Mouse (Mus musculus) mouse trophoblast stem cell (cell line): ENCODE measurements around the gene Rhot1.

ENCODE experiments used
- in situ Hi-C, 2 experiments: fragments of 300-500 bp; cut with MseI, MboI; formaldehyde crosslinking; loops; 2 replicates in 1 of 2; 3 replicates in 1 of 2; pipeline ENCODE4 v1.15.1; 2025

The Rhot1 gene

DNA sequence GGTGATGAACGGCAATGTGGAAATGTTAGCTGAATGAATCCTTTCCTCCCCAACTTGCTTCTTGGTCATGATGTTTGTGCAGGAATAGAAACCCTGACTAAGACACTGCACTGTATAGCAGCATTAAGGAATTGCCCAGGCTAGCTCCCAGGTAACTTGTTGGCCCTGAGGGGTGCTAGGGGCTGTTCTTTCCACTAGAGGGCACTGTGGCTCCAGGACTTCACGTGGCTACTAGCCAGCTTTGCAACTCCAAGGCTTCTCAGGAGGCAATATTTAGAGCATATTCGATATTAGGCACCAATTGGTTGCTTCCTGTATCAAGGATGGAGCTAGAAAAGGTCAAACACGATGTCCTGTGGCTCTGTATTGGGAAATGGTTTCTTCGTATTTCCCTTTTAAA, 78.3 kb downstream of the Rhot1 start:
- in situ Hi-C loops, result loop anchor here in 1 of 2 experiments (5.0 kb wide), 1 partner anchor 65 kb away; no protein-coding TSS in a partner anchor

GRCm38 (mm10) chr11:80289701-80290445, 81.1 kb downstream of the Rhot1 start:
- in situ Hi-C loops, result loop anchor here (5.0 kb wide), 1 partner anchor 62 kb away; no protein-coding TSS in a partner anchor

DNA sequence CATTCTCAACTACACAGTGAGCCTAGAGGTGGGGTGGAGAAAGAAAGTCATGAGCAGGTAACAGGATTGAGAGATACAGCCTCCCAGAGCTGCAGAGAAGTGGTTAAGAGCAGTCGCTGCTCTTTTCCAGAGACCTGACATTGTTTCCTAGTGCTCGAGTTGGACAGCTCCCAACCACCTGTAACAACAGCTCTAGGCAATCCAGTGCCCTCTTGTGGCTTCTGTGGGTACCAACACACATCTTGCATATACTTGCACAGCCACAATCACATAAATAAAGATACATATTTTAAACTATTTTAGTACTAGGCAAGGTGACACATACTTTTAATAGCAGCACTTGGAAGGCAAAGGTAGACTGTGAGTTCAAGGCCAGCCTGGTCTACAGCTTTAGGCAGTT, 82.2 kb downstream of the Rhot1 start:
- in situ Hi-C loops, result loop anchor here in 1 of 2 experiments (5.0 kb wide), 1 partner anchor 61 kb away; no protein-coding TSS in a partner anchor

DNA sequence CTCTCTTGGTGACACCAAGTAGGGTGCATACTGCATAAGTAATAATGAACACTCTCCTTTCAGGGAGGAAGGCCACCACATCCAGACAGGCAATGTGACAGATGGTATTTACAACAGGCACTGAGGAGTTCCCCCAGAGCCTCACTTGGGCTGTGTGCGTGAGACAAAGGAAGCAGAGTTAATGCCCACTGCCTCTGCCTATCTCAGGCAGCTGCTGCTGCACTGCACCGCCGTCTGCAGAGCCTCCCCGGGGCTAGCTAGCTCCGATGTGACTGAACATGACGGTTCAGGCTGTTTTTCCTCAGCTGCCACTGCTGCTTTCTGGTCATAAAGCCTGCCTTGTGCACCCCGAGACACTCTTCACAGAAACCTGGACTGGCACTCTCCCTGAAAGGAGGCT, 83.6 kb downstream of the Rhot1 start:
- in situ Hi-C loops, result loop anchor here in 1 of 2 experiments (5.0 kb wide), 1 partner anchor 60 kb away; no protein-coding TSS in a partner anchor

GRCm38 (mm10) chr11:80295066-80295465, 86.2 kb downstream of the Rhot1 start:
- in situ Hi-C loops, result no loop called here

DNA sequence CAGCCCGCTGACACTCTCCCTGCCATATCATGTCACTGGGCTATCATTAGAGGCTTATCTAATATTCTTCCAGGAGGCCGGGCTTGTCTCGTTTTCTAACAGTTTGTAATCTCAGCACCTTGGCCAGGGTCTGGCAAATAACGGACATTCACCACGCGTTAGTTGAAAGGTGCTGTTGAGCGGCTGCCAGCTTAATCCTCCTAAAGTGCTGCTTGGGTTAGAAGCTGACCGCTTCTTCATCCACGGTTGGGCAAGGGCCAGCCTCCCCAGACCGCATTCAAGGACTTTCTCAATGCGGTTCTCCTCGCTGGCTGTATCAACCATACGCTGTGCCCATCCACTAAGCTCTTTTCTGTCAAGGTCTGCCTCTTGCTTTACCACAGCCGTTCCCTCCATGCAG, 87.0 kb downstream of the Rhot1 start:
- in situ Hi-C loops, result no loop called here

DNA sequence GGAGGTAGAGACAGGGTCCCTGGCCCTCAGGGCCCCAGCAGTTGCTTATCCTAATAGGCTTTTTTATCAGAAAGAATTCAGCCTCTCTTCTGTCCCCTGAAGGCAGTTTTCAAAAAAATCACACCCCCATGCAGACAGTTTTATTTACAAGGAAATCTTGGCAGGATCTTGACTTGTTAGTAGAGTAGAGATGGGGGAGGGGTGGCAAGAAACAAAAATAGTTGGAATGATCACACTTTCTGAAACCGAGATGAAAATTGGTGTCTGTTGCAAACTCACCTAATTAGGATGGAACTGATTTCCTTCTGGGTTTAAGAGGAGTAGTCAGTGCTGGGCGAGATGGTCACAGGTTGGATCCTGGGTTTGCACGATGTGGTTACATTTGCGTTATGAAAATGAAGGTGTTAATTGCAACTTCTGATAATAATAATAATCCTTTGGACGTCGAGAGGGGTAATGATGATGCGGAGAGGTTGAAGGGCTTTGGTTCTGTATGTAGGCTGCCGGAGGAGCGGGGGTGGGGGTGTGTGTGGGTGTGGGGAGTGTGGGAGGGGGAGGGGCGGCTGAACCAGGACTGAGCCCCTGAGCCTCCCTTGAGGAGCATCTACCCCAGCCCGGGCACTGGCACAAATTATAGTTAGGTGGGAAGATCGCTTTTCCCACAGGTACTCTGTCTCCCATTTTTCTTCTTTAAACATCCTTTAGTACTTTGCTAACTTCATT, 90.9 kb downstream of the Rhot1 start:
- in situ Hi-C loops, result no loop called here

GRCm38 (mm10) chr11:80300551-80301315, 91.9 kb downstream of the Rhot1 start, which contains the start of gene Rhbdl3:
Gene Rhbdl3 (plus strand): TSS chr11:80300912.
- in situ Hi-C loops, result no loop called here

- in situ Hi-C loops, result no loop called here
Measured at GRCm38 (mm10) chr11:80301316-80302045, 92.7 kb downstream of the Rhot1 start.

- in situ Hi-C loops, result no loop called here
Measured at GRCm38 (mm10) chr11:80302046-80302390, 93.2 kb downstream of the Rhot1 start.

DNA sequence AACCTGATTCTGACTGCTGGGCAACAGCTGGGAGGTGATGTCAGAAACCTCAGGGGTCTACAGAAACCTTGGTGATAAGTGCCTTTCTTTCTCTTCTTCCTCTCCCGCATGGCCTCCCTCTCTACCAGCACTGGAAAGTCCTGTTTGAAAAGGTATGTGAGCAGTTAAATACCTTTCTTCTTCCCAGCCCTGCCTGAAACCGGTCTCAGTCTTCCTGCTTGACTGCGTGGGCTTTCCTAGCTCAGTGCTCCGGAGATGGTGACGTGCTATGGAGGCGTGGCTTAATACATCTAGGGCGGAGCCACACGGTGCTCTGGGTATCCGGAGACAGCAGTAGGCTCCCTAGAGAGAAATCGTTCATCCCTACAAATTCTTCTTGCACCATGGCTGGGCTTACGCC, 93.7 kb downstream of the Rhot1 start:
- in situ Hi-C loops, result no loop called here

DNA sequence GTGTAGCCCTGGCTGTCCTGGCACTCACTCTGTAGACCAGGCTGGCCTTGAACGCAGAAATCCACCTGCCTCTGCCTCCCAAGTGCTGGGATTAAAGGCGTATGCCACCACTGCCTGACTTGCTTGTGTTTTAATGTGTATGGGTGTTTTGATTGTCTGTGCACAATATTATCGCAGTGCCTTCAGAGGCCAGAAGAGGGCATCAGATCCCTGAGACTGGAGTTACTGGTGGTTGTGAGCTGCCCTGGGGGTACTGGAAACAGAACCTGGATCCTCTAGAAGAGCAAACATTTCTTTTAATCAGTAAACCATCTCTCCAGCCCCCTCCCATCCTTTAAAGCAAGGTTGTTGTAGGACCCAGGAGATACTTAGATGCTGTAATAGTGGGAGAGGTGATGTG, 94.9 kb downstream of the Rhot1 start:
- in situ Hi-C loops, result no loop called here

DNA sequence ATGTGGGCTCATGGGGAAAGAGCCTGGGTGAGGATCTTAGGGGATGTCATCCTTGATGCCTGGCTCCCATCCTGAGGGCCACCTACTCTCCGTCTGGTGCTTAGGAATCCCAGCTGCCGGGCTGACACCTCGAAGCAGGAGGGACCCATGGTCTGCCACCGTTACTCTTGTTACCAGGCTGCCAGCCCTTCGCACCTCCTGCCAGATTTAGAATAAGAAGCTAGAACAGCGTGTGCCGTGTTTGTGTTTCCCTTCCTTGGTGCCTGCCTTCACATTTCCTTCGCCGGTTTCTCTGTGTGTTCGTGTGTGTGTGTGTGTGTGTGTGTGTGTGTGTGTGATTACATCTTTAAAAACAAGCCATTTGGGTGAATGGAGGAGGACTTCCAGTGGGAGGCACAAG, 96.0 kb downstream of the Rhot1 start:
- in situ Hi-C loops, result no loop called here

DNA sequence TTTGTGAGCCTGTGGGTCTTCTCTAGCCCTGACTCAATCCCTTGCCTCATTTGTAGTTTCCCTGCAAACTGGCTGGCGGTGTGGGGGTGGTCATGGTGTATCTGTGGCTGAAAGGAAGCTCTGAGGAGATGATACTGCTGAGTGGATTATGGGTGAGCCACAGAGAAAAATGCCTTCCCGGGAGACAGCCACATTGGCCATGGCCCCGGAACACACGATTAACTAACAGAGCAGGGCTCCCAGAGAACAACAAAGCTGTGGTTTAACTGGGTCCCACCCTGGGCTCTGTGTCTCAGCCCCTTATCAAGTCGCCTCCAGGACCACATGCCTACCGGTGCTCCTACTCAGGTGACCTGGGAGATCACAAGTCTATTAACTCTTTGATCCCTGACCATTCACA, 99.7 kb downstream of the Rhot1 start:
- in situ Hi-C loops, result no loop called here

- in situ Hi-C loops, result no loop called here
Measured at GRCm38 (mm10) chr11:80311271-80311670, 102.5 kb downstream of the Rhot1 start.

GRCm38 (mm10) chr11:80312049-80312448, 103.2 kb downstream of the Rhot1 start:
- in situ Hi-C loops, result no loop called here

DNA sequence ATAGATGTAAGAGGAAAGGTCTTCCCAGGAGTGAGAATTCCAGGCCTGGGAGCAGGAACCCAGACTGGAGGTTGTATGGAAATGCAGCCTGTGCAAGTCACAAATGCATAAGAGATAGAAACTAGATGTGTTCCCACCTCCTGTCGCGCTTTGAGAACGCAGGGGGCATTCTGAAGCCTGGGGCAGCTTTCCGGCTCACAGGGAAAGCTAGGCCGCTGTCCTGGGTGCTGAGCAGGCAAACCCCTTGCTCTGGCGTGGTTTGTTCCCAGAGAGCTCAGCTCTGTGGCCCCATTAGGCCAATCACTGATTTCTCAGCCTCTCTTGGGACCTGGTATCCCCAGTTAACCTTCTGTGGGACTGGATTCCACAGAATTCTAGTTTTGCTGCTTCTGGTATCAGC, 103.7 kb downstream of the Rhot1 start:
- in situ Hi-C loops, result no loop called here

DNA sequence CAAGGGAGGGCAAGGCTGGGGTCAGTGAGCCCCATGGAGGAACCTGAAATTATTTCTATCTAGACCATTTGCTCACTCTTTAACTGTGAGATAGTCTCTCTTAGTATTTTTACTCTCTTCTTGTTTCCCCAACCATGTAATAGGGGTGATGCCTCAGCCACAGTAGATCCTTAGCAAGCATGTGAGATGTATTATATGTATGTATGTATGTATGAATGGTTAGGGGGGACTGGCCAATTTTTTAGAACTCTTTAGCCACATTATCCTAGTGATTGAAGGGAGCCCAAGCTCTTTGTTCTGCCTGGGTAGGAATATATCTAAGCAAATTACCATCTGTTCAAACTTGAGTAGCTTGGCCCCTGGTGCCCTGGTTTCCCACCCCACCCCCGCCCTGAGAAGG, 104.6 kb downstream of the Rhot1 start:
- in situ Hi-C loops, result no loop called here

- in situ Hi-C loops, result no loop called here
Measured at GRCm38 (mm10) chr11:80313944-80314343, 105.1 kb downstream of the Rhot1 start.

DNA sequence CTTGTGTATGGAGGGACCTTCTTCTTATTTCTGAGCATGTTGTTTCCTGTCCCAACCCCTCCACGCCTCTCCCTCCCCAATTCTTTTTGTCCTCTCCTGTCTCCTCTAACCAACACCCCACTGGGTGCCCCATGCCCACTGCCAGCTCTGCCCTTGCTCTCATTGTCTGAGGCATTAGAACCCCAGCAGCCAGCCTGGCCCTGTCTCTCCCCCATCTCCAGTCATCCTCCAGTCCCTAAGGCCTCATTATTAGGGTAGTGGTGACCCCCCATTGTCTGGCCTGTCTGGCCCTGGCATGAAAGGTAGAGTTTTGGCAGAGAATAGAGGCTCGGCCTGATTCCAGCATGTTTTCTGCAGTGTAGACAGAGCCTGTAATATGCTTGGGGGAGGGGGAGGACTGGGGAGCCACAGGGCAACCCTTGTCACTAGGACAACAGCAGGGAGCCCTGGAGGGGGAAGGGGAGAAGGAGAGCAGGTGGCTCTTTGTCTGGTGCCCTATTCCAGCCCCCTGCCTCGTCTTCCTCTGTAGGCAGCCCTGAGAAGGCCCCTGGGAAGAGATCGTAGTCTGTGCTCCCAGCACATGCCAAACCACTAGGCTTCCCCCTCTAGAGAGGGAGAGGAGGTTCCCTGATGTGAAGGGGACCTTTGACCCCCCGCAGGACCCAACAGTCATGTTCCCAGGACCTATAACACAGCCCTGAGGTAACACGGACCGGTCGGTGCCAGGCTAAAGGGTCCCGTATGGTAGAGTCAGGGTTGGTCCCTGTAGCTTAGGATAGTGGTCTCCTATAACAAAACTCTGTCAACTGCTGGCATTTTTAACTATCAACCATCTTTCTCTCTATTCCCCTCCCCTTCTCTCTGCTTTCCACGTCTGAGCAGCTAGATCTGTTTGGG, 107.2 kb downstream of the Rhot1 start:
- in situ Hi-C loops, result no loop called here
